Mouse (Mus musculus): ENCODE data around the gene Cebpz. TPM values are rescaled to one million over a fixed set of nuclear protein-coding genes. Genes with fewer than 3 reads are reported as not detected.

Cebpz gene
- 65.6 and 67.2 TPM in 2 replicates for polyA plus RNA-seq (2016; fragmentation: Nextera tagmentation; extraction: Ambion mirVana)

DNA sequence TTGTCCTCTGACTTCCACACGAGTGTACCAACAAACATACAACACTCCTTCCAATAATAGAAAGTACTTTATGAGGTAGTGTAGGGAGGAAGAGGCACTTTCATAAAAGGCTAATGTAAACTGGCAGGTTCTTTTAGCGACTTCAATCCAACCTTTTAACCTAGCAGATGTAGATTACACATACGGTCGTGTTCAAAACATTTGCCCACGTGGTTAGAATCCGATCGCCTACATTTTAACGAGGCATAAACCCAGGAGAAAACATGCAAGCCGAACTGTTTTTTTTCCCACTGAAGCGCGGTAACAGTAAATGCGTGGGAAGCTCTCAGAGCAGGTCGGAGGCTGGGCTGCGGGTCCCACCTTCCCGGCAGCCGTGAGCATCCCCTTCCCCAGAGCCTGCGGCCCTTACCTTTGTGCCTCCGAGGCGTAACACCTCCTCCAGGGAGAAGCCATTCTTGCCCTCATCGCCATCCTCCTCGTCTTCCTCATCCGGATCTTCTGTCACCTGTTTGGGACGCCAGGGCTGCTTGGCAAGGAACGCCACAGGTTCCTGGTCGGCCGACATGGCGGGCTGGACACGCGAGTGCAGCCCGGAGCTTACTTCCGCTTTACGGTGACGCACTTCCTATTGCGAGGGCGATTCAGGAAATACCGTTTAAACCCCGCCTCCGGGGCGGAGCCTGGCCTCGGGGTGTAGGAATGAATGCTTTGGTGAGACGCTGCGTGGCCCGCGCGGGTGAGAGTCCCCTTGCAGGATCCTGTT, at the start of gene Cebpz, which contains the start of gene Ndufaf7:
TSS of gene Cebpz (minus strand) at position 601 of the 763 bp plus-strand sequence.
TSS of gene Ndufaf7 (plus strand) at position 671 of the 763 bp plus-strand sequence.
- peak within 1 kb of the TSS; percentile 75 for H3K4me2 ChIP-seq (replicated peaks)
- WGBS: under 1% methylated on average over 45 of the region's 45 CpGs
- peaks cover 36% of the 10 kb centered on the region for H3K36me3 ChIP-seq
- peak within 1 kb of the TSS; percentile 75 for H3K9ac ChIP-seq
- peak; percentile 100 for ATAC-seq (ENCODE audit: low FRiP score)
- no peaks in the 10 kb centered on the region for H3K9me3 ChIP-seq (replicated peaks)
- peaks cover 18% of the 10 kb centered on the region for H3K4me1 ChIP-seq
- peak within 1 kb of the TSS; percentile 81 for H3K4me3 ChIP-seq
- H3K27me3 ChIP-seq: no peaks in the 10 kb centered on the region
- H3K27ac ChIP-seq: peak within 1 kb of the TSS; percentile 40; the same call in 1 of the 2 replicates

GRCm38 (mm10) chr17:78983736-78984135, 46.9 kb upstream of the Cebpz start:
- H3K4me1 ChIP-seq: no peaks in the 10 kb centered on the region
- no peak overlapping the region for H3K27ac ChIP-seq
- H3K4me2 ChIP-seq (replicated peaks): no peak overlapping the region
- no peak for ATAC-seq (ENCODE audit: low FRiP score)
- H3K9me3 ChIP-seq (replicated peaks): no peaks in the 10 kb centered on the region
- peaks cover 26% of the 10 kb centered on the region for H3K36me3 ChIP-seq
- H3K27me3 ChIP-seq: no peaks in the 10 kb centered on the region
- 93% methylated on average over 3 of the region's 3 CpGs for WGBS
- H3K4me3 ChIP-seq: no peak overlapping the region
- H3K9ac ChIP-seq: no peak overlapping the region

GRCm38 (mm10) chr17:78983166-78983565, 46.3 kb upstream of the Cebpz start:
- Histone ChIP-seq H3K9me3 (replicated peaks) (no peaks in the 10 kb centered on the region), H3K27ac (no peak overlapping the region), H3K4me1 (no peaks in the 10 kb centered on the region), H3K4me3 (no peak overlapping the region), H3K27me3 (no peaks in the 10 kb centered on the region), H3K9ac (no peak overlapping the region), H3K4me2 (replicated peaks) (no peak overlapping the region), H3K36me3 (peaks cover 26% of the 10 kb centered on the region)
- no peak for ATAC-seq (ENCODE audit: low FRiP score)
- 97% methylated on average over 8 of the region's 8 CpGs for WGBS

GRCm38 (mm10) chr17:78968500-78968899, 31.6 kb upstream of the Cebpz start:
- Histone ChIP-seq H3K9ac (no peak overlapping the region), H3K36me3 (peaks cover 23% of the 10 kb centered on the region), H3K4me2 (replicated peaks) (no peak overlapping the region), H3K9me3 (replicated peaks) (no peaks in the 10 kb centered on the region), H3K4me3 (no peak overlapping the region), H3K27ac (no peak overlapping the region), H3K27me3 (no peaks in the 10 kb centered on the region), H3K4me1 (no peaks in the 10 kb centered on the region)
- 85% methylated on average over 3 of the region's 3 CpGs for WGBS
- ATAC-seq (ENCODE audit: low FRiP score): no peak

GRCm38 (mm10) chr17:78966092-78966883, 29.4 kb upstream of the Cebpz start:
- peaks cover 32% of the 10 kb centered on the region for H3K36me3 ChIP-seq
- H3K4me3 ChIP-seq: no peak overlapping the region
- no peak overlapping the region for H3K4me2 ChIP-seq (replicated peaks)
- no peak overlapping the region for H3K9ac ChIP-seq
- H3K27me3 ChIP-seq: no peaks in the 10 kb centered on the region
- H3K27ac ChIP-seq: no peak overlapping the region
- WGBS: 95% methylated on average over 11 of the region's 11 CpGs
- ATAC-seq (ENCODE audit: low FRiP score): no peak
- no peaks in the 10 kb centered on the region for H3K4me1 ChIP-seq
- no peaks in the 10 kb centered on the region for H3K9me3 ChIP-seq (replicated peaks)

DNA sequence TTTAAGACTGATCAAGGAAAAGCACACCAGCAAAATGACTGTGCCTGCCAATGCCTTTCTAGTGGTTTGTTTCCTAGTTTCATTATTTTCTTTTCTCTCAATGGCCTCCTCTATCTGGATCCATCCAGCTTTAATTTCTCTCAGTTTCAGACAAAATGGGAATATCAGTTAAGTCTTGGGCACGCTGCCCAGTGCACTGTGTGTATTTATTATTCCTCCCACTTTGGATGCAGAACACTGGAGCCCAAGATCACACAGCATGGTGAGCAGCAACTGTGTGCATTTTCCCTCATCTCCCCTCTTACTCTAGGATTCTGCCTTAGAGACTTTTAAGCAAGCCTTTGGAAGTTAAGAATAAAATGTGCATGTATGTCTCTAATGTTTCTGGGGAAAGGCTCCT, 27.5 kb upstream of the Cebpz start:
- Histone ChIP-seq H3K4me3 (no peak overlapping the region), H3K27ac (no peak overlapping the region)

GRCm38 (mm10) chr17:78959473-78959872, 22.6 kb upstream of the Cebpz start:
- no peak overlapping the region for H3K4me2 ChIP-seq (replicated peaks)
- no peak overlapping the region for H3K27ac ChIP-seq
- WGBS: 83% methylated on average over 6 of the region's 6 CpGs
- H3K4me1 ChIP-seq: no peaks in the 10 kb centered on the region
- peaks cover 54% of the 10 kb centered on the region for H3K36me3 ChIP-seq
- no peaks in the 10 kb centered on the region for H3K9me3 ChIP-seq (replicated peaks)
- no peak overlapping the region for H3K9ac ChIP-seq
- no peak overlapping the region for H3K4me3 ChIP-seq
- H3K27me3 ChIP-seq: no peaks in the 10 kb centered on the region
- ATAC-seq (ENCODE audit: low FRiP score): no peak

More for the DNA sequence above, 27.5 kb upstream of the Cebpz start:
- Histone ChIP-seq H3K9me3 (replicated peaks) (no peaks in the 10 kb centered on the region), H3K4me1 (no peaks in the 10 kb centered on the region), H3K9ac (no peak overlapping the region), H3K27me3 (no peaks in the 10 kb centered on the region), H3K4me2 (replicated peaks) (no peak overlapping the region), H3K36me3 (peaks cover 38% of the 10 kb centered on the region)
- 87% methylated on average over 1 of the region's 1 CpGs for WGBS
- no peak for ATAC-seq (ENCODE audit: low FRiP score)

GRCm38 (mm10) chr17:78953240-78953639, 16.4 kb upstream of the Cebpz start:
- no peak for ATAC-seq (ENCODE audit: low FRiP score)
- no peak overlapping the region for H3K4me2 ChIP-seq (replicated peaks)
- H3K4me3 ChIP-seq: no peak overlapping the region
- no peaks in the 10 kb centered on the region for H3K4me1 ChIP-seq
- 92% methylated on average over 8 of the region's 8 CpGs for WGBS
- H3K36me3 ChIP-seq: peaks cover 67% of the 10 kb centered on the region
- no peaks in the 10 kb centered on the region for H3K9me3 ChIP-seq (replicated peaks)
- no peaks in the 10 kb centered on the region for H3K27me3 ChIP-seq
- no peak overlapping the region for H3K27ac ChIP-seq
- no peak overlapping the region for H3K9ac ChIP-seq

DNA sequence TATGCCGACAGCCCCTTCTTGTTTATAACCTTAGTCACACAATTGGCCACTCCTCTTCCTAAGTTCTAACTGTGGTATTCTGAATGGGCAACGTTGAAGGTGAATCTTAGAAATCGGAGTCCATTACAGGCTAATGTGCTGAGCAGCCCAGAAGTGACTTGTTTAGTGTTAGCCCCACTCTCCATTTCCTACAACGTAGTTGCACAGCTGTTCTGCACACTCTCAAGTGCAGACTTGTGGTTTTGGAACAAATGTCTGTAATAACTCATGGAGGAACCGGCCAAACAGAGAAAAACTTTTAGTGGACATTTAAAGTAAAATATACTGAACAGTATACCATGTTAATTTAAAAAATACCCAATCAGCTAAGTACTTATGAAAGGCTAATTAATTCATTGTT, 15.2 kb upstream of the Cebpz start:
- peaks cover 69% of the 10 kb centered on the region for H3K36me3 ChIP-seq
- H3K4me3 ChIP-seq: no peak overlapping the region
- no peak overlapping the region for H3K9ac ChIP-seq
- no peak overlapping the region for H3K27ac ChIP-seq
- WGBS: 94% methylated on average over 5 of the region's 5 CpGs
- ATAC-seq (ENCODE audit: low FRiP score): no peak
- no peaks in the 10 kb centered on the region for H3K4me1 ChIP-seq
- no peaks in the 10 kb centered on the region for H3K27me3 ChIP-seq
- H3K4me2 ChIP-seq (replicated peaks): no peak overlapping the region
- no peaks in the 10 kb centered on the region for H3K9me3 ChIP-seq (replicated peaks)

DNA sequence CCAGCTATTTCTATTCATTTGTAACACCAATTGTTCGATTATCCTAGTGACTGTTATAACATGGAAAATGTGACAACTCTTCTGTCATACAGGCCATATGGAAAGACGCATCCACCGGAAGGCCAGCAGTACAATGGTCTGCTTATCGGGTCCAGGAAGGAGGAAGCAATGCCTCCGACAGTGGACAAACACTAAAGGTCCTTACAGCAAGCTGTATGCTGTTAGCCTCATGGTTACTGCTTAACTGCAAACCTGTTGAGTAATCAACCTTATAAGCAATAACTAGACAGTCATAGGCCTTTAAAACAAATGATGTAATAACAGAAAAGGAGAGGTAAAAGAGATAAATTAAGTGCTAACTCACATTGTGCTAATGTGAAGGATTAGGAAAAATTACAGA, 14.4 kb upstream of the Cebpz start:
- WGBS: 95% methylated on average over 5 of the region's 5 CpGs
- peaks cover 73% of the 10 kb centered on the region for H3K36me3 ChIP-seq
- no peaks in the 10 kb centered on the region for H3K27me3 ChIP-seq
- no peak overlapping the region for H3K9ac ChIP-seq
- no peak overlapping the region for H3K27ac ChIP-seq
- ATAC-seq (ENCODE audit: low FRiP score): no peak
- no peaks in the 10 kb centered on the region for H3K4me1 ChIP-seq
- H3K9me3 ChIP-seq (replicated peaks): no peaks in the 10 kb centered on the region
- H3K4me2 ChIP-seq (replicated peaks): no peak overlapping the region
- no peak overlapping the region for H3K4me3 ChIP-seq

GRCm38 (mm10) chr17:78942579-78942978, 5.7 kb upstream of the Cebpz start:
- Histone ChIP-seq H3K9me3 (replicated peaks) (no peaks in the 10 kb centered on the region), H3K36me3 (peaks cover 43% of the 10 kb centered on the region), H3K4me1 (peaks cover 2% of the 10 kb centered on the region), H3K4me2 (replicated peaks) (no peak overlapping the region), H3K9ac (no peak overlapping the region), H3K27ac (no peak overlapping the region), H3K4me3 (no peak overlapping the region), H3K27me3 (no peaks in the 10 kb centered on the region)
- WGBS: 49% methylated on average over 11 of the region's 11 CpGs
- ATAC-seq (ENCODE audit: low FRiP score): no peak

GRCm38 (mm10) chr17:78938927-78939326, 2.1 kb upstream of the Cebpz start:
- H3K9me3 ChIP-seq (replicated peaks): no peaks in the 10 kb centered on the region
- no peak overlapping the region for H3K9ac ChIP-seq
- WGBS: 94% methylated on average over 4 of the region's 4 CpGs
- H3K4me3 ChIP-seq: no peak overlapping the region
- no peak overlapping the region for H3K27ac ChIP-seq
- peaks cover 34% of the 10 kb centered on the region for H3K36me3 ChIP-seq
- H3K27me3 ChIP-seq: no peaks in the 10 kb centered on the region
- ATAC-seq (ENCODE audit: low FRiP score): no peak
- peaks cover 11% of the 10 kb centered on the region for H3K4me1 ChIP-seq
- H3K4me2 ChIP-seq (replicated peaks): no peak overlapping the region
